ENCODE assay signal across 8 mouse cellular contexts in genomic region chr8:123235520-123236497, GRCm38 (mm10). TPM values are rescaled to one million over a fixed set of nuclear protein-coding genes. Genes with fewer than 3 reads are reported as not detected.
A peak's percentile ranks its signal among the peaks of the same experiment; 100 is the strongest.
DNase-seq lines count a peak whose midpoint lies in the region; ATAC-seq and TF ChIP-seq lines count a peak whose summit lies in the region.

TSS of gene Spata2l (minus strand) at chr8:123236233.

- no peaks in the 10 kb centered on the region for H3K79me2 ChIP-seq in macrophage (ENCODE audit: inconsistent target)

- intact Hi-C loops in gastrocnemius, adult 2 months (cut with DNase I) = no loop called here
- intact Hi-C loops in left cerebral cortex, adult 2 months (cut with DNase I) = loop anchor here (1.0 kb wide), 1 partner anchor 18 kb away; the partner anchor contains the start of genes Vps9d1 and Zfp276

- H3K4me3 ChIP-seq in cortical plate, adult 2 months (ENCODE audit: insufficient read depth, low read length) = peak within 1 kb of the TSS; percentile 89
- peak within 1 kb of the TSS; percentile 76 for H3K4me3 ChIP-seq in gastrocnemius, adult 2 months
- H3K4me3 ChIP-seq in hindbrain, embryonic 16.5 days (ENCODE audit: low read length) = peak within 1 kb of the TSS; percentile 54
- peak within 1 kb of the TSS; percentile 74 for H3K4me3 ChIP-seq in left cerebral cortex, adult 2 months
- peak within 1 kb of the TSS; percentile 88 for H3K4me3 ChIP-seq in macrophage (ENCODE audit: inconsistent target)

- peak; percentile 99 for ATAC-seq in activated CD4-positive, CD25-positive, alpha-beta regulatory T cell, adult 4 months
- ATAC-seq in hindbrain, embryonic 16.5 days = peak; percentile 81

- TF ChIP-seq CTCF in cortical plate, adult 2 months (IDR thresholded peaks at IDR 0.05; ENCODE audit: extremely low read depth, insufficient read depth, low read length) = no peak
- TF ChIP-seq CTCF in gastrocnemius, adult 2 months (IDR thresholded peaks at IDR 0.05) = peak; percentile 52
- peak; percentile 22 for TF ChIP-seq CTCF in left cerebral cortex, adult 2 months (IDR thresholded peaks at IDR 0.05)

- peak within 1 kb of the TSS; percentile 75 for H3K9ac ChIP-seq in hindbrain, embryonic 16.5 days (ENCODE audit: low read depth, low read length)

- 0 out of 2 replicates have a peak, but pooled peaks cover 2% of the 10 kb centered on the region for H3K27me3 ChIP-seq in hindbrain, embryonic 16.5 days (replicated peaks; ENCODE audit: control insufficient read depth, insufficient read depth, low read length)

- no peaks in the 10 kb centered on the region for H3K9me3 ChIP-seq in hindbrain, embryonic 16.5 days (ENCODE audit: control insufficient read depth, low read length)

- H3K4me2 ChIP-seq in hindbrain, embryonic 16.5 days (ENCODE audit: low read length) = peak within 1 kb of the TSS; percentile 93

- no peaks in the 10 kb centered on the region for H3K36me3 ChIP-seq in hindbrain, embryonic 16.5 days (ENCODE audit: control insufficient read depth, insufficient read depth, low read length)
- H3K36me3 ChIP-seq in macrophage (ENCODE audit: inconsistent target) = no peaks in the 10 kb centered on the region

- peaks cover 2% of the 10 kb centered on the region for H3K4me1 ChIP-seq in cortical plate, adult 2 months (ENCODE audit: control insufficient read depth, insufficient read depth, low read length)
- H3K4me1 ChIP-seq in hindbrain, embryonic 16.5 days (ENCODE audit: control insufficient read depth, insufficient read depth, low read depth, low read length) = peaks cover 16% of the 10 kb centered on the region

- 2% methylated on average over 40 of the region's 57 CpGs for WGBS in hindbrain, embryonic 16.5 days
- WGBS in macrophage (ENCODE audit: missing documents) = 4% methylated on average over 56 of the region's 57 CpGs

- peak; percentile 74; the same call in 1 of the 2 replicates for TF ChIP-seq POLR2A in cortical plate, adult 2 months (IDR thresholded peaks at IDR 0.05; ENCODE audit: extremely low read depth, insufficient read depth, low read length)

- H3K27ac ChIP-seq in cortical plate, adult 2 months (ENCODE audit: insufficient read depth, low read length) = peak within 1 kb of the TSS; percentile 76
- H3K27ac ChIP-seq in gastrocnemius, adult 2 months = peak within 1 kb of the TSS; percentile 86
- H3K27ac ChIP-seq in hindbrain, embryonic 16.5 days (ENCODE audit: low read depth, low read length) = peak within 1 kb of the TSS; percentile 24; the same call in 1 of the 2 replicates
- H3K27ac ChIP-seq in left cerebral cortex, adult 2 months = peak within 1 kb of the TSS; percentile 93
- H3K27ac ChIP-seq in macrophage = no peak within 1 kb of the TSS; the same call in 1 of the 2 replicates

- peak; percentile 91 for DNase-seq in gastrocnemius, adult 2 months
- DNase-seq in left cerebral cortex, adult 2 months (ENCODE audit: extremely low spot score in 1 of 2, low spot score in 2 of 2) = peak; percentile 83 to 87
- peak; percentile 92 for DNase-seq in right cerebral cortex, adult 18-20 months
- DNase-seq in urinary bladder, adult 2 months (ENCODE audit: low spot score) = peak; percentile 67

RNA-seq across cellular contexts. Expression of gene Spata2l, which starts in this region (rescaled TPM):
- 1 to 10 TPM; 7.7 to 8.8 TPM for polyA plus RNA-seq in activated CD4-positive, CD25-positive, alpha-beta regulatory T cell, adult 4 months (2017; shearing (Covaris generic))
- 59.6 and 69.8 TPM in 2 replicates for polyA plus RNA-seq in cortical plate, adult 2 months (2012; rRNA removed)
- 1 to 10 TPM; 1.5 to 2.3 TPM for total RNA-seq in gastrocnemius, adult 2 months (2021)
- polyA plus RNA-seq in hindbrain, embryonic 16.5 days (2015; fragmentation: Nextera tagmentation; extraction: Ambion mirVana) = 13.0 and 13.8 TPM in 2 replicates
- 10 to 100 TPM; 75.4 to 97.5 TPM for total RNA-seq in left cerebral cortex, adult 2 months (2021)
- total RNA-seq in macrophage (2018; cell fraction: chromatin; rRNA removed) = 1 to 10 TPM in 16 of 26 experiments, under 1 TPM in 6, not detected in 4; 0.33 to 9.0 (median 2.2) TPM
- 1 to 10 TPM in 19 of 26 experiments, under 1 TPM in 7; 0.43 to 4.6 (median 2.1) TPM for total RNA-seq in macrophage (2018; cell fraction: cytosol; rRNA removed)
- total RNA-seq in macrophage (2018; cell fraction: nucleus; rRNA removed) = 1 to 10 TPM in 19 of 26 experiments, under 1 TPM in 7; 0.32 to 7.8 (median 1.8) TPM
- 2.4 to 3.9 TPM (median 2.8 TPM) in 3 replicates for polyA plus RNA-seq in macrophage (2018)
- 4.3 and 4.8 TPM in 2 replicates for polyA plus RNA-seq in urinary bladder, adult 2 months (2012; rRNA removed)

Comparison
In these comparisons a context has a peak if more than half of its experiments do, and no peak if none do; other contexts are left out.
1. RNA of gene Spata2l (total RNA-seq): 75.4 to 97.5 TPM in left cerebral cortex, adult 2 months; 1.5 to 2.3 TPM in gastrocnemius, adult 2 months; every median in the first group is over 10 times any median in the second.
2. Peak in every context shown above with its lines, with median percentiles within 50 percentile points of each other: H3K4me3 ChIP-seq and DNase-seq.